Mouse (Mus musculus): ENCODE results near the gene Fam83b.

DNA sequence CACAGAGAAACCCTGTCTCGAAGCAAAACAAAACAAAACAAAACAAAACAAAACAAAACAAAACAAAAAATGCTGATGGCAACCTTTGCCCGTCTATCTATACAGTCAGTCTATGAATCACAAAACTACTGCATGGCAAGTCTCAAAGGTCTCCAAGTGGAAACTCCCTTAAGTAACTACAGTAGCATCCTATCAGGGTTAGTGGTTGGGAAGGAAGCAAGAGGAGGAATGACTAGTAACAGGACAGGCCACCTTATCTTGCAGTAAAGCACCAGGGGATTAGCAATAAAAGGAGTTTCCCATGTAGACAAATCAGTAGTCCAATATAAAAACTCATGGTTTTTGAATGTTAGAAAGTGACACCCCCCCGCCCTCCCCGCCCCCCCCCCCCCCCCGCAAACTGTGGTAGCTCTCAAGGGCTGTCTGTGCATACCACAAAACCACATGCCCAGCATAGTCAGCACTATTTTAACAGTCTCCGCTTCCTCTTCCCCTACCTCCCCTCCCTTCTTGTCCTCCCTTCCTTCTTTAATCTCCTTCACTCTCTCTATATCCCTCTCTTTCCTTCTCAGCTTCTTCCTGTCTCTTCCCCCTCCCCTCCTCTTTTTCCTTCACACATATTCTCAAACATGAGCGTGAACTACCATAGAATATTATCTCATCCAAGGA is 26.8 kb downstream of the Fam83b start:
- TF ChIP-seq CTCF (IDR thresholded peaks at IDR 0.05; ENCODE audit: low read depth) (no peak), EP300 (IDR thresholded peaks at IDR 0.05; ENCODE audit: low read depth) (no peak)
